Mouse (Mus musculus) C2C12 (cell line): Measurements from ENCODE around the gene Wfdc13. TPM values are rescaled to one million over a fixed set of nuclear protein-coding genes. Genes with fewer than 3 reads are reported as not detected.

Experiments used
- H3K27me3 ChIP-seq: one replicate; pipeline ENCODE4 v1.6.1; 2011; ENCODE audit not compliant: control insufficient read depth, insufficient read depth, insufficient read length
- H3K36me3 ChIP-seq: one replicate; pipeline ENCODE4 v1.6.1; 2011; ENCODE audit not compliant: control insufficient read depth, insufficient read depth
- H3K4me3 ChIP-seq: one replicate; pipeline ENCODE4 v1.5.1; 2011; ENCODE audit warnings: mild to moderate bottlenecking, control low read depth; ENCODE audit not compliant: poor library complexity, insufficient read depth, severe bottlenecking
- H3K79me2 ChIP-seq: one replicate; pipeline ENCODE4 v1.6.1; 2011; ENCODE audit not compliant: control insufficient read depth, insufficient read depth
- H3K79me3 ChIP-seq: one replicate; pipeline ENCODE4 v1.6.1; 2011; ENCODE audit warnings: low read depth, control low read depth
- H3ac ChIP-seq: one replicate; pipeline ENCODE3; 2011; ENCODE audit warnings: low read depth; ENCODE audit not compliant: control insufficient read depth, insufficient read length
- CEBPB ChIP-seq: IDR thresholded peaks from one replicate; pipeline ENCODE4 v1.6.1; 2011; ENCODE audit warnings: low read depth, mild to moderate bottlenecking, control low read depth, moderate library complexity
- CTCF ChIP-seq: IDR thresholded peaks from one replicate; pipeline ENCODE4 v1.5.1; 2011; ENCODE audit not compliant: control insufficient read depth, insufficient read depth, insufficient read length
- FOSL1 ChIP-seq: IDR thresholded peaks from one replicate; pipeline ENCODE4 v1.8.0; 2011; ENCODE audit warnings: mild to moderate bottlenecking, low read length; ENCODE audit not compliant: poor library complexity, insufficient read depth, severe bottlenecking
- MAX ChIP-seq: IDR thresholded peaks from one replicate; pipeline ENCODE4 v1.6.1; 2011; ENCODE audit warnings: mild to moderate bottlenecking, control low read depth
- MYOD1 ChIP-seq: IDR thresholded peaks from one replicate; pipeline ENCODE4 v1.6.1; 2011; ENCODE audit warnings: low read depth; ENCODE audit not compliant: control insufficient read depth, insufficient read length
- MYOG ChIP-seq: IDR thresholded peaks from one replicate; pipeline ENCODE4 v1.6.1; 2011; ENCODE audit not compliant: control insufficient read depth, insufficient read length; ENCODE audit errors: extremely low read depth
- USF1 ChIP-seq: IDR thresholded peaks from one replicate; pipeline ENCODE4 v1.6.1; 2011; ENCODE audit warnings: low read depth, mild to moderate bottlenecking, control low read depth, moderate library complexity
- long read RNA-seq, 2 experiments: library from polyadenylated mRNA; unstranded; transcript quantifications; one replicate each; pipeline ENCODE4 v2.0.0; 2019 to 2020
- polyA plus RNA-seq: library from polyadenylated mRNA; unstranded; fragments of >200 nt; fragmentation: generic; extraction: Trizol; gene quantifications from one replicate; pipeline ENCODE4 v1.2.1, GENCODE M21; 2012; ENCODE audit warnings: missing spikeins

The Wfdc13 gene
- not detected for polyA plus RNA-seq
- long read RNA-seq, experiment 1: 0 reads
- long read RNA-seq, experiment 2: 0 reads

GRCm38 (mm10) chr2:164684807-164685206, at the start of gene Wfdc13:
TSS of gene Wfdc13 (plus strand) at chr2:164685107.
- Histone ChIP-seq H3K36me3 (no peaks in the 10 kb centered on the region), H3K79me2 (no peaks in the 10 kb centered on the region), H3K27me3 (peaks cover 36% of the 10 kb centered on the region), H3K4me3 (no peak within 1 kb of the TSS), H3K79me3 (no peaks in the 10 kb centered on the region), H3ac (no peak within 1 kb of the TSS)
- TF ChIP-seq USF1 (no peak), CEBPB (no peak), FOSL1 (no peak), MYOG (no peak), MYOD1 (no peak), MAX (no peak), CTCF (no peak)

DNA sequence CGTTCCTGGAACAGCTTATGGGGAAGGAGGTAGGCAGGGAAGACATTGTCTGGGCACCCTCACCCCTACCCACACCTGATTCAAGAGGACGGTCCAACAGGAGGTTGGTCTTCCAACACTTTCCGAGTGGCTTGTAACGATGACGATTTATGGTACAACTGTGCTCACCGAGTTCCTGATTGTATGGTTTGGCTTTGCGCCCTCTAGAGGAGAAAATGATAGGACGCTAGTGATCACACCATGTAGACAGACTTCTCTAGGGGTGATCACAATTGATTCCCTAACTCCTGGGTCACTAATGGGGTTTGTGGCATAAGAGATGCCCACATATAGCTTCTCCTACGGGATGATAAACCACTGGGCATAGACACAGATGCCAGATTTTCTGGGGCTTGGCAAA, 49.6 kb upstream of the Wfdc13 start:
- Histone ChIP-seq H3K4me3 (no peak overlapping the region), H3K36me3 (no peaks in the 10 kb centered on the region), H3K79me2 (no peaks in the 10 kb centered on the region), H3K79me3 (no peaks in the 10 kb centered on the region), H3ac (no peak overlapping the region), H3K27me3 (peaks cover 6% of the 10 kb centered on the region)
- no peak for TF ChIP-seq CTCF
- no peak for TF ChIP-seq FOSL1
- TF ChIP-seq CEBPB: no peak
- TF ChIP-seq MYOG: no peak
- TF ChIP-seq USF1: no peak
- TF ChIP-seq MYOD1: no peak
- no peak for TF ChIP-seq MAX

DNA sequence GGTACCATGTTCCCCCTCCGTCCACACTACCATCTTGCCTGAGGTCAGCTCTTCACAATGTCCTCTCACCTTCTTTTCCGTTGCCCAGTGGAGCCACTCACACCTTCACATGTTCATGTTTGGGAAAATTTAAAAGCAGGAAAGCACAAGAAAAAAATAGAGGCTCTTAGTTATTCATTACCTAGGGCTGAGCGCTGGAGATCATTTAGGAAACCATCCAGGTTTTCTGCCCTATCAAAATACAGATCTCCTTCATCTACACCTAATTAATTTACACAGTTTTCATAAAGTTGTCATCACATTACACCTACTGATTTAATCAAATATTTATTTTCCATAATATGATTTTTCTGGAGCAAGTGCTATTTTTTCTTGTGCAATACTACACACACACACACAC, 46.2 kb upstream of the Wfdc13 start, which contains the start of gene Wfdc16:
Gene Wfdc16, minus strand, starts transcription at position 101 of the 400 bp plus-strand sequence.
- Histone ChIP-seq H3K27me3 (peaks cover 14% of the 10 kb centered on the region), H3ac (no peak within 1 kb of the TSS), H3K79me2 (no peaks in the 10 kb centered on the region), H3K36me3 (no peaks in the 10 kb centered on the region), H3K4me3 (no peak within 1 kb of the TSS), H3K79me3 (no peaks in the 10 kb centered on the region)
- TF ChIP-seq MAX: no peak
- no peak for TF ChIP-seq MYOG
- no peak for TF ChIP-seq CEBPB
- no peak for TF ChIP-seq FOSL1
- TF ChIP-seq CTCF: no peak
- TF ChIP-seq USF1: no peak
- TF ChIP-seq MYOD1: no peak

- Histone ChIP-seq H3K4me3 (no peak overlapping the region), H3ac (no peak overlapping the region), H3K79me2 (no peaks in the 10 kb centered on the region), H3K79me3 (no peaks in the 10 kb centered on the region), H3K27me3 (peaks cover 17% of the 10 kb centered on the region), H3K36me3 (no peaks in the 10 kb centered on the region)
- TF ChIP-seq CTCF: no peak
- no peak for TF ChIP-seq FOSL1
- TF ChIP-seq USF1: no peak
Observed at GRCm38 (mm10) chr2:164641129-164641528, 43.8 kb upstream of the Wfdc13 start.

DNA sequence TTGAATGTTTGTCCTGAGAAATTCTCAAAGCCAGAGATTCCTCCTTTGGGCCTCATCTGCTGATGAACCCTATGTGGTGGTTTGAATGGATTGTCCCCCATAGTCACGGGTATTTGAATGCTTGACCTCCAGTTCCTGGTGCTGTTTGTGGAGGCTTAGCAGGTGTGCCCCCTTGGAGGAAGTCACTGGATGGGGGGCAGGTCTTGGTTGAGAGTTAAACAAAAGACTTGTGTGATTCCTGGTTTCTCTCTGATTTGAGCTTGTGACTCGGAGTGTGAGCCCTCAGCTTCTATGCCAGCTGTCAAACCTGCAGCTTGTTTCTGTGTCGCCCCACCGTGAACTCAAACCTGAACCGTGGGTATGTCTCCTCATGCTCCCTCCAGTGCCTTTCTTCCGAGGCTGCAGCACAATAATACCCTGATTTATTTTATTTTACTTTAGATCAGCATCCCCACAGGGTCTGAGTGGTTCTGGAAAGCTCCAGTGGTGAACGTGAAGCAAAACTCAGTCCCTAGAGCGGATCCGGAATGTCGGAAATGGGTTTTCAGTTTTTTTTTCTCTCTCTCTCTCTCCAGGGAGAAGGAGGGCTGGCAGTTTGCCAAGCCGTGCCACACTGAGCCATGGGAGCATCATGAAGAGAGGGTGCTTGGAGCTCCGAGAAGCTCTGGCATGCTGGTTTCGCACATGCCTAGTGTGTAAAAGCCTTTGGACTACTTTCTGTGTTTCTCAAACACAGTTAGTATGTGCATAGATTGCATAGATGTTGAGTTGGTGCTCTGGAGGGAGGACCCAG, 42.8 kb upstream of the Wfdc13 start:
- Histone ChIP-seq H3K79me2 (no peaks in the 10 kb centered on the region), H3K27me3 (peaks cover 26% of the 10 kb centered on the region), H3K79me3 (no peaks in the 10 kb centered on the region), H3K4me3 (no peak overlapping the region), H3K36me3 (no peaks in the 10 kb centered on the region), H3ac (no peak overlapping the region)
- TF ChIP-seq USF1: no peak
- TF ChIP-seq CEBPB: no peak
- no peak for TF ChIP-seq CTCF
- TF ChIP-seq MYOG: no peak
- no peak for TF ChIP-seq MYOD1
- no peak for TF ChIP-seq MAX
- TF ChIP-seq FOSL1: no peak

- Histone ChIP-seq H3K79me3 (no peaks in the 10 kb centered on the region), H3K27me3 (peaks cover 43% of the 10 kb centered on the region), H3ac (no peak within 1 kb of the TSS), H3K79me2 (no peaks in the 10 kb centered on the region), H3K4me3 (no peak within 1 kb of the TSS), H3K36me3 (no peaks in the 10 kb centered on the region)
- TF ChIP-seq MYOD1: no peak
- TF ChIP-seq CTCF: no peak
- TF ChIP-seq MYOG: no peak
- no peak for TF ChIP-seq FOSL1
- no peak for TF ChIP-seq CEBPB
- no peak for TF ChIP-seq MAX
- TF ChIP-seq USF1: no peak
Observed at GRCm38 (mm10) chr2:164655858-164656257, 29.0 kb upstream of the Wfdc13 start, which contains the start of gene Wfdc10. TSS of gene Wfdc10 (plus strand) at chr2:164656046.
